Comparison of ENCODE assay signal across 8 mouse cellular contexts in the genomic region with DNA sequence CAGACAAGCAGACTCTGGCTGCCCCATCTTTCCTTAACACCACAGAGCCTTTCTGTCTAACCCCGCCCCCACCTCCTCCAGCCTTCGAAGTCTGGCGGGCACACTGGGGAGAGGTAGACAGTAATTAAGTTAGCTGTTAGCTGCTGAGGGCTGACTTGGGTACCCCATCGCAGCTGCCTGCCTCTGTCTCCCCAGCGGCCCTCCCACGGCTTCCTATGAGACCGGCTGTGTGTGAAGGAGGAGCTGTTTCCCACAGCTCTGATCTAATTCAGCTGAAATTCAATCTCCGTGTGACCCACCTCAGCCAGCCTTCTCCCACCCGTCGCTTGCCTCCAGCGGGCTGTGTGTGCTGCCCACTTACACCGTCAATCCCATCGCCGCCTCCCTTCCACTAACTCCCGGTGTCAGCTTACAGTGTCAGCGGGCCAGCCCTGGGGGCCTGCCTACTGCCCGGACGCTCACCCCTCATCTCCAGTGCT.
DNase-seq lines count a peak whose midpoint lies in the region; ATAC-seq and TF ChIP-seq lines count a peak whose summit lies in the region.

No protein-coding gene starts in this region.

- H3K27ac ChIP-seq in kidney, embryonic 15.5 days: peak overlapping the region; percentile 78
- no peak overlapping the region for H3K27ac ChIP-seq in intestine, postnatal 0 days (ENCODE audit: low read depth, low read length)

- peak; percentile 95 for ATAC-seq in kidney, embryonic 15.5 days (replicated peaks; ENCODE audit: low FRiP score)
- peak; percentile 50 for ATAC-seq in granulocyte monocyte progenitor cell, adult 5-6 weeks (replicated peaks; ENCODE audit: poor library complexity, severe bottlenecking)
- 0 out of 2 replicates have a peak, but pooled peaks have one; percentile 28 for ATAC-seq in intestine, postnatal 0 days

- no peaks in the 10 kb centered on the region for H3K9me3 ChIP-seq in kidney, embryonic 15.5 days (replicated peaks)
- no peaks in the 10 kb centered on the region for H3K9me3 ChIP-seq in intestine, postnatal 0 days (ENCODE audit: control insufficient read depth)

- H3K4me2 ChIP-seq in kidney, embryonic 15.5 days: peak overlapping the region; percentile 63
- peak overlapping the region; percentile 54 for H3K4me2 ChIP-seq in intestine, postnatal 0 days (replicated peaks; ENCODE audit: low read depth)

- H3K9ac ChIP-seq in kidney, embryonic 15.5 days: no peak overlapping the region
- peak overlapping the region; percentile 8; the same call in 1 of the 2 replicates for H3K9ac ChIP-seq in intestine, postnatal 0 days (ENCODE audit: low read depth, low read length)

- TF ChIP-seq CTCF in intestine, postnatal 0 days (IDR thresholded peaks at IDR 0.05; ENCODE audit: low read depth): no peak
- no peak for TF ChIP-seq CTCF in lung, adult 2 months (IDR thresholded peaks at IDR 0.05; ENCODE audit: insufficient read depth, low read length)

- WGBS in kidney, embryonic 15.5 days: 2% methylated on average over 18 of the region's 18 CpGs
- 2% methylated on average over 18 of the region's 18 CpGs for WGBS in intestine, postnatal 0 days
- 16% methylated on average over 18 of the region's 18 CpGs for WGBS in lung, adult 2 months

- peaks cover 54% of the 10 kb centered on the region for H3K4me1 ChIP-seq in kidney, embryonic 15.5 days
- H3K4me1 ChIP-seq in intestine, postnatal 0 days (replicated peaks; ENCODE audit: control insufficient read depth, insufficient read depth, low read length): no peaks in the 10 kb centered on the region
- H3K4me1 ChIP-seq in lung, adult 2 months (ENCODE audit: control insufficient read depth, insufficient read depth, low read length): peaks cover 8% of the 10 kb centered on the region

- H3K27me3 ChIP-seq in kidney, embryonic 15.5 days: no peaks in the 10 kb centered on the region
- H3K27me3 ChIP-seq in intestine, postnatal 0 days (replicated peaks; ENCODE audit: control insufficient read depth, insufficient read depth, low read length): no peaks in the 10 kb centered on the region

- TF ChIP-seq POLR2A in lung, adult 2 months (IDR thresholded peaks at IDR 0.05; ENCODE audit: borderline replicate concordance, extremely low read depth, low read depth, low read length): no peak

- no peaks in the 10 kb centered on the region for H3K36me3 ChIP-seq in kidney, embryonic 15.5 days
- no peaks in the 10 kb centered on the region for H3K36me3 ChIP-seq in intestine, postnatal 0 days (ENCODE audit: control insufficient read depth, insufficient read depth)

- H3K4me3 ChIP-seq in kidney, embryonic 15.5 days (replicated peaks): peak overlapping the region; percentile 31
- peak overlapping the region; percentile 13 for H3K4me3 ChIP-seq in intestine, postnatal 0 days (ENCODE audit: low read depth, low read length)
- no peak overlapping the region for H3K4me3 ChIP-seq in lung, adult 2 months (replicated peaks; ENCODE audit: extremely low read depth, low read depth, low read length)

- no peak for DNase-seq in kidney, adult 11 months
- peak; percentile 73 for DNase-seq in embryo, embryonic 11.5 days (ENCODE audit: low read depth, low spot score)
- DNase-seq in lung, adult 2 months: peak; percentile 15
- DNase-seq in ovary, postnatal 36 days (ENCODE audit: low spot score): peak; percentile 54
- DNase-seq in spleen, adult 12 weeks (ENCODE audit: low spot score): no peak

Comparison
In these comparisons a context has a peak if more than half of its experiments do, and no peak if none do; other contexts are left out.
1. ATAC-seq: peak in every context shown above with its lines; median percentile 95 in kidney, embryonic 15.5 days; 50 in granulocyte monocyte progenitor cell, adult 5-6 weeks; 28 in intestine, postnatal 0 days.
2. DNase-seq: peak in embryo, embryonic 11.5 days (single experiment), lung, adult 2 months (single experiment) and ovary, postnatal 36 days (single experiment); none in kidney, adult 11 months (single experiment) and spleen, adult 12 weeks (single experiment).